Mouse (Mus musculus) lung, embryonic 16.5 days (tissue): ENCODE results near the gene Cpxm1. TPM values are rescaled to one million over a fixed set of nuclear protein-coding genes. Genes with fewer than 3 reads are reported as not detected.
A peak's percentile ranks its signal among the peaks of the same experiment; 100 is the strongest.

Experiments
- ATAC-seq: fragments of 200-750 bp; cut with Nextera tagmentation; 2 replicates; pipeline ENCODE4 v1.8.0; 2017; ENCODE audit warnings: low read depth, mild to moderate bottlenecking, moderate library complexity
- H3K27ac ChIP-seq: fragments of 300-500 bp; sonication (generic); 2 replicates; pipeline ENCODE4 v1.5.1; 2014; ENCODE audit warnings: mild to moderate bottlenecking, control low read depth, low read length
- H3K27me3 ChIP-seq: fragments of 300-500 bp; sonication (generic); 2 replicates; pipeline ENCODE4 v1.6.1; 2014; ENCODE audit warnings: low read depth, low read length, mixed read lengths; ENCODE audit not compliant: control insufficient read depth, insufficient read depth
- H3K36me3 ChIP-seq: fragments of 300-500 bp; sonication (generic); 2 replicates; pipeline ENCODE4 v1.6.1; 2014; ENCODE audit warnings: low read length; ENCODE audit not compliant: control insufficient read depth, insufficient read depth
- H3K4me1 ChIP-seq: fragments of 300-500 bp; sonication (generic); replicated peaks from 2 replicates; pipeline ENCODE4 v1.6.1; 2014; ENCODE audit warnings: low read length, mixed read lengths; ENCODE audit not compliant: control insufficient read depth, insufficient read depth
- H3K4me2 ChIP-seq: fragments of 300-500 bp; sonication (generic); 2 replicates; pipeline ENCODE4 v1.6.1; 2014; ENCODE audit warnings: low read depth, low read length, control low read depth
- H3K4me3 ChIP-seq: fragments of 300-500 bp; sonication (generic); 2 replicates; pipeline ENCODE4 v1.5.1; 2014; ENCODE audit warnings: mild to moderate bottlenecking, low read length, control low read depth
- H3K9ac ChIP-seq: fragments of 300-500 bp; sonication (generic); 2 replicates; pipeline ENCODE4 v1.6.1; 2014; ENCODE audit warnings: low read length, control low read depth
- H3K9me3 ChIP-seq: fragments of 300-500 bp; sonication (generic); 2 replicates; pipeline ENCODE4 v1.6.1; 2016; ENCODE audit warnings: low read length; ENCODE audit not compliant: control insufficient read depth
- WGBS: fragments of 180-500 bp; shearing (Covaris S2); extraction: QIAGEN DNeasy Blood & Tissue Kit; methylation state at CpG from one replicate; pipeline ENCODE4 v1.1.7; 2014; 5-methylcytosine and 5-hydroxymethylcytosine counted together
- polyA plus RNA-seq: library from polyadenylated mRNA; unstranded; fragments of >200 nt; fragmentation: Nextera tagmentation; extraction: Ambion mirVana; gene quantifications from 2 replicates; pipeline ENCODE4 v1.2.1, GENCODE M21; 2015

The Cpxm1 gene
- polyA plus RNA-seq, 1 experiment from 2014 or later, result 65.8 TPM

DNA sequence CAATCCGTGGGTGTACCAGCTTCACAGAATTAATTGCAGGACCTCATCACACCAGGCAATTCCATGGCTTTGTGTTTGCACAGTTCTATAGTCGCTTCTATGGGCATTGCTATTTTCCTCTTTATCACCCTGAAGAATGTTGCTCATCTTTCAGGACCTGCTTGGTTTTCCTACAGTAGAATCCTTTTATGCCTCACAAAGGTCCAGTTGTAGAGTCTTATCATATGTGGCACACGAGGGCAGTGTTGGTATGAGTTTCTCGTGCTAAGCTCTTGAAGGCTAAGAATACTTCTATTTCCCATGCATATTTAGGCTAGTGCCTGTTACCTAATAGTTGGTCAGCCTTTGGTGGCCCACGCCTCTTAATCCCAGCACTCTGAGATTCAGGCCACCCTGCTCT is 27.7 kb upstream of the Cpxm1 start:
- Histone ChIP-seq H3K4me1 (peaks cover 14% of the 10 kb centered on the region), H3K9me3 (no peaks in the 10 kb centered on the region), H3K4me3 (peak overlapping the region; percentile 75), H3K27me3 (no peaks in the 10 kb centered on the region), H3K27ac (no peak overlapping the region), H3K4me2 (peak overlapping the region; percentile 91), H3K9ac (peak overlapping the region; percentile 87), H3K36me3 (no peaks in the 10 kb centered on the region)
- 23% methylated on average over 5 of the region's 5 CpGs for WGBS
- no peak for ATAC-seq

DNA sequence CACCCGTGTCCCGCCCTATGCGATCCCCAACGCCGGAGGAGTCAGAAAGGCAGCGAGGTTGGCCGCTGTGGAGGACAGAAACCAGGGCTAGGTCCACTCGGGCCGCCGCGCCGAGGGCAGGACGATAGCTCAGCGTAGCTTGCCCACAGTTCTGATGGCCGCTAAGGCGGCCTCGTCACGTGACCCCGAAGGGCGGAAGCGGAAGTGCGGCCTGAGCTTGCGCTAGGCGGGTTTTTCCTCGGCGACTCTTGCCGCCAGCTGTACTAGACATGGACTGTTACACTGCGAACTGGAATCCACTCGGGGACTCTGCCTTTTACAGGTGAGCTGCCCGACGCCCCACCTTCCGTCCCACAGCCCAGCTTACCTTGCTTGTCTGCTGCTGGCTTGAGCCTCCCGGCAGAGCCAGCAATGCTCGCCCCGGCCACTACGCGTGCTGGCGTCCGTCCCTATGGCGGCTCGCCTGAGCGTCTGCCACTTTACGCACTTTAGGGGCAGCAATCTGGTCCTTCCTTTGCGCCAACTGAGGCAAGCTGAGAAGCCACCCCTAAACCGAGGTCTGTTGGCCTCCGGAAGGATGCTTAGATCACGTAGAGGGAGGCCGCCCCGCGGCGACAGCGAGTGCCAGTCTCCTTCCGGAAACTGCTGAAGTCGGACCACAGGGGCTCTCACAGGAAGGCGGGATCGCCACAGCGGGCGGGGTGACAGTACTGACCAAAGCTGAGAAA is 26.9 kb upstream of the Cpxm1 start, which contains the start of the genes Vps16 and Pced1a:
TSS of gene Vps16 (plus strand) at position 214 of the 728 bp plus-strand sequence.
TSS of gene Pced1a (minus strand) at position 576 of the 728 bp plus-strand sequence.
- Histone ChIP-seq H3K9ac (peak within 1 kb of the TSS; percentile 87), H3K4me1 (peaks cover 10% of the 10 kb centered on the region), H3K27ac (peak within 1 kb of the TSS; percentile 87), H3K4me2 (peak within 1 kb of the TSS; percentile 91), H3K4me3 (peak within 1 kb of the TSS; percentile 75), H3K9me3 (no peaks in the 10 kb centered on the region), H3K36me3 (no peaks in the 10 kb centered on the region), H3K27me3 (no peaks in the 10 kb centered on the region)
- under 1% methylated on average over 56 of the region's 58 CpGs for WGBS
- peak; percentile 96 for ATAC-seq

DNA sequence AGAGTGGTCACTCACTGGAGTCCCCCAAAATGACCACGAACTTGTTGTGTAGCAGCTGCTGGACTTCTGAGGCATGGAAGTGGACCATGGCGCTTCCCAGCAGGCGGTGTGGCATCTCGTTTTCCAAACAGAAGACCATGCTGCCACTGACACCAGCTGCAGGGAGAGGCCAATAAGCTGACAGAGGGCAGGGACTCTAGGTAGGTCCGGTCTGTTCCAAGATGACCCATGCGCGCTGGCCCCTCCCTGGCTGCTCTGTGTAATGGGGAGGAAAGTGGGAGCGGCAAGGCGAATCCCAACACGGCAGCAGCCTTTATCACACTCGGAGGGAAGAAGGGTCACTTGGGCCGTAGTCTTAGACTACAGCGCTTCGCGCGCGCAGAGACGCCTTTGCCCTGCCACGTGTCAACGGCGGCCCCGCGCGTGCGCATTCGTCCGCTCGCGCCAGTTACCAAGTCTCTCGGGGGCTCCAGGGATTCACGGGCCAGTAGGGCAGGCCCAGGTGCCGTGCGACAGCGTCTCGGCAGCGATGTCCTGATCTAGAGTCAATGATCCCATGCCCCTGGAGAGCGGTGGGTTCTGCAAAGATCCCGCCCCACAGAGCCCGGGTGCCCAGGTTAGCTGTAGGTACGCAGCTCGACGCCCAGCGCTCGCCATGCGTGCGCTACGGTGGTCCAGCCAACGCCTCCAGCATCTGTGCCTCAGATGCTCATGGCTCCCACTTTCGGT is 26.2 kb upstream of the Cpxm1 start:
- Histone ChIP-seq H3K27me3 (no peaks in the 10 kb centered on the region), H3K36me3 (no peaks in the 10 kb centered on the region), H3K27ac (peak overlapping the region; percentile 87), H3K9ac (peak overlapping the region; percentile 87), H3K4me3 (peak overlapping the region; percentile 75), H3K4me2 (peak overlapping the region; percentile 91), H3K4me1 (peaks cover 10% of the 10 kb centered on the region), H3K9me3 (no peaks in the 10 kb centered on the region)
- 15% methylated on average over 43 of the region's 49 CpGs for WGBS
- ATAC-seq, result peak; percentile 67

DNA sequence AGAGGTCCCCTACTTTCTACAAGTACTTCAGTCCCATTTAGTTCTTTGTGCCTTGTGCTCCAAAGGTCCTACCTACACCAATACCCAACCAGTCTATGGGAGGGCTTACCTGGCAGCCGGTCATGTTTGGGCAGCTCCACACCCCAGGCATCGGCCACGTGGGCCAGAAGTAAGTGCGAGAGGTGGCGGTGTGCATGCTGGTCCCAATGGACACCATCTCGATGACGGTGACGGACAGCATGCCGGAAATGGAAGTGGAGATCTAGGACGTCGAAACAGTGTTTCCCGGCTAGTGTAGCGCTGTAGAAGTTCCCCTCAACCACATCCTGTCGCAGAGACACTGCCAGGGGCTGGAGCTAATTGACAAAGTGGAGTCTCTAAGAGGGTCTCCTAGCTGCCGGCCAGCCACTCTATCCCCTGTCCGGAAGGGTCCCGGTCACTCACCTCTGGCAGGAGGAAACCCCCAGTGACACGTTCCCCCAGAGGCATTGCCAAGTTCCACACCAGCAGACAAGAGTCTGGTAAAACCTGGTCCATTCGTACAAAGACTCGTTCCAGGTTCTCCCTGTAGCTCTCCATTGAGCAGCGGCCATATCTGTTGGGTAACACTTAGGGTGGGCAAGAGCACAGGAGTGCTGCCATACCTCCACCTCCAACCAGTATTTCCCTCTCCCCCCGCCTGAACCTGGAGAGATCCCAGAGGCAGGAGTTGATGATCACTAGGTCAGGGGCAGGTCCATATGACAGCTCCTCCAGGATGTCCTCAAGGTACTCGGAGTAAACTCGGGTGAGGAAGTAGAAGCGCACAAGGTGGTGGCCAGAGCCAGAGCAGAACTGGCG is 24.6 kb upstream of the Cpxm1 start:
- Histone ChIP-seq H3K27me3 (no peaks in the 10 kb centered on the region), H3K9me3 (no peaks in the 10 kb centered on the region), H3K9ac (no peak overlapping the region), H3K36me3 (no peaks in the 10 kb centered on the region), H3K4me1 (peaks cover 10% of the 10 kb centered on the region), H3K4me3 (no peak overlapping the region), H3K27ac (no peak overlapping the region), H3K4me2 (no peak overlapping the region)
- WGBS, result 92% methylated on average over 26 of the region's 26 CpGs
- no peak for ATAC-seq

DNA sequence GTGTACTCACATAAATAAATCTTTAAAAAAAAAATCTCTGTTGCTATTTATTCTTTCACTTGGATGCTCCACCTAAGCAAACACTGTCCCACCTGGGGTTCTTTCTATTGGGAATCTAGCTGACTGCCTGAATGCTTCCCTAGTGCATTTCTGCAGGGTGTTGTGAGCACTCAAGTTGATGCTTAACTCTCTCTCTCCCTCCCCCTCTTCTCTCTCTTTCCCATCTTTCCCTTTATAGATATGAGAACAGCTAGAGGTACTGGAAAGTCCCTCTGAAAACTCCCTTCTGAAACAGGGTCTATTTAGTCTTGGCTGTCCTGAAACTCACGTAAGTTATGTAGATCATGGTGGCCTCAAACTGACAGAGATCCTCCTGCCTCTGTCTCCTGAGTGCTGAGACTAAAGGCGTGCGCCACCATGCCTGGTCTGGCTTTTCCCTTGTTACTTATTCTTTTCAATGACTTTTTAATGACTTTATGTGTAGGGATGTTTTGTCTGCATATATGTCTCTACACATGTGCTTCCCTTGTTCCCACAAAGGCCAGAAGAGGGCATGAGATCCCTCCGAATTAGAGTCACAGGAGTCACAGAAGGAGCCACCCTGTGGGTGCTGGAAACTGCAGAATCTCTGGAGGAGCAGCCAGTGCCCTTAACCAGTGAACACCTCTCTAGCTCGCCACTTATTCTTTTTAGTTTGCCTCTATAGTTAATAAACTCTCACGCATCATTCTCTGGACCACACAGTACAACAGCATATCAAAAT is 16.9 kb upstream of the Cpxm1 start:
- Histone ChIP-seq H3K9ac (no peak overlapping the region), H3K36me3 (no peaks in the 10 kb centered on the region), H3K4me1 (no peaks in the 10 kb centered on the region), H3K4me2 (no peak overlapping the region), H3K4me3 (no peak overlapping the region), H3K9me3 (no peaks in the 10 kb centered on the region), H3K27ac (no peak overlapping the region), H3K27me3 (no peaks in the 10 kb centered on the region)
- no peak for ATAC-seq
- WGBS, result 75% methylated on average over 6 of the region's 6 CpGs

DNA sequence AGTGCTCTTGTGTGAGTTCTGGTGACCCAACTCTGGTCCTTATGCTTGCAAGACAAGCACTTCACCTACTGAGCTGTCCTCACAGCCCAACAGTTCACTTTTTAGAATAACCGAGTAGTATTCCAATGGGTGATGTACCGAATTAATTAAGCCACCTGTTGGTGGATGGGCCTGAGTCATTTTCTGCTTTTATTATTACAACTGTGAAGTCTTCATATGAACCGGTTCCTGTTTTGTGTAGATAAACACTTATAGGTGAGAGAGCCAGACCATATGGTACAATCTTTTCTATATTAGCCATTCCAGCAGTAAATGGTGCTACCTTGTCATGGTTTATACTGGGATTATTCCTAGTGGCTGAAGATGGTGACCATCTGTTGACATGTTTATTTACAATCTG is 15.4 kb upstream of the Cpxm1 start:
- H3K27ac ChIP-seq, result no peak overlapping the region
- 70% methylated on average over 3 of the region's 3 CpGs for WGBS

DNA sequence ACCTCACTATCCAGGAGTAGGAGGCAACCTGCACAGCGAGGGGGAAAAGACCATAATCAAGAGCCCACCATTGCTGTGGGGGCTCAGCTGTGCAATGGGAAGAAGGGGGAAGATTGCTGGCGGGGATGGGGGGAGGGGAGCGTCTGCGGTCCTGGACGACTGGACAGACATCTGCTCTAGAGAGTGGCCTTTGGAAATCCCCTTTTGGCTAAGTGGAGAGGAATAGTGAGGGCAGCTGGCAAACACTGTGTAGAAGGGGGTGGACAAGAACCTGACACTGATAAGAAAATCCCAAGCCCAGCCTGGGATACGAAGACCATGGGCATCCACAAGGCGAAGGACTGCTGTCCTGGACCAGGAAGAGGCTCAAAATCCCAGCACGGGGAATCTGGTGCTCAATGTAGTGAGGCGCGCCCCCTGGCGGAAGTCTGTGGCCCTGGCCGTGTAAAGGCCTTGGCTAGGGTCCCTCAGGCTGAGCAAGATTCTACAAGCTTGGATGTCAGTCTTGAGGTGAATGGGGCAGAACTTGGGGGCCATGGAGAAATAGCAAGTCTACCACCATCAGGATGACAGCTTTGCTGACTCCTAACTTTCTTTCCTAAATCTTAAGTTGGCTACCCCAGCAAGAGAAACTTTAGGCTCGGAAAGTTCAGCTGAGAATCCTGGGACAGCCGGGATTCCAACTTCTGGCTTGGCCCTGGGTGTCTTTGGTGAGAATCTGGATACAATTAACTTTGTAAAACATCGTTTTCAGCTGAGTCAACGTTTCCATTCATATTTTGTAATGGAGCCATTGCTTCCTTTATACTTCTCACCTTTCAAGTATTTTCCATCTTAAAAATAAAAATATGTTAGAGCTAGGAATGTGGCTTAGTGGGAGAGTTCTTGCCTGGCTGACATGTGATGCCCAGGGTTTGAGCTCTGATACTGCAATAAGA is 14.5 kb upstream of the Cpxm1 start:
- Histone ChIP-seq H3K9me3 (no peaks in the 10 kb centered on the region), H3K9ac (no peak overlapping the region), H3K36me3 (no peaks in the 10 kb centered on the region), H3K27me3 (no peaks in the 10 kb centered on the region), H3K27ac (no peak overlapping the region), H3K4me3 (no peak overlapping the region), H3K4me2 (no peak overlapping the region), H3K4me1 (no peaks in the 10 kb centered on the region)
- peak; percentile 84 for ATAC-seq
- 36% methylated on average over 16 of the region's 16 CpGs for WGBS

More for the DNA sequence above, 15.4 kb upstream of the Cpxm1 start:
- no peaks in the 10 kb centered on the region for H3K27me3 ChIP-seq
- H3K9me3 ChIP-seq, result no peaks in the 10 kb centered on the region
- ATAC-seq, result no peak
- H3K9ac ChIP-seq, result no peak overlapping the region
- no peaks in the 10 kb centered on the region for H3K4me1 ChIP-seq
- H3K4me2 ChIP-seq, result no peak overlapping the region
- H3K36me3 ChIP-seq, result no peaks in the 10 kb centered on the region
- no peak overlapping the region for H3K4me3 ChIP-seq

DNA sequence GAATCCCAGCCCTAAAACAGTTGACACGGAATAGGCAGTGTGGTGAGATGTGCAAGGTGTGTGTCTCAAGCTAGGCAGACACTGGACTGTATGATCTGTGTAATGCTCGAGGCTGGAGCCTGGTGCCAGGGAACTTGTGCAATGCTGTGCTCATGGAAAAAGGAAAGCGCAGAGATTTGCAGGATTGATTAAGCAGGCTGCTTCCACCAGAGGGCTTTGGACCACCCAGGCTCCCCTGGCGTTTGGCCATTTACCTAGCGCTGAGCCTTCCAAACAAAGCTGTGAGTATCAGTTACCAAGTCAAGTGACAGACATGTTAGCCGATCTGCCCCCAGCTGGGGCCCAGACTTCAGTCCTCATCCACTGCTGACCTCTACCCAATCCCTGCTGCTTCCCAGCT is 10.8 kb upstream of the Cpxm1 start:
- Histone ChIP-seq H3K4me2 (no peak overlapping the region), H3K36me3 (no peaks in the 10 kb centered on the region), H3K27me3 (no peaks in the 10 kb centered on the region), H3K9ac (no peak overlapping the region), H3K4me1 (no peaks in the 10 kb centered on the region), H3K4me3 (no peak overlapping the region), H3K9me3 (no peaks in the 10 kb centered on the region), H3K27ac (no peak overlapping the region)
- peak; percentile 43; the same call in 1 of the 2 replicates for ATAC-seq
- WGBS, result 11% methylated on average over 6 of the region's 6 CpGs
